8 mouse cellular contexts compared by ENCODE assay signal in genomic region chr9:123849976-123850695, GRCm38 (mm10). TPM values are rescaled to one million over a fixed set of nuclear protein-coding genes. Genes with fewer than 3 reads are reported as not detected.
DNase-seq lines count a peak whose midpoint lies in the region; ATAC-seq and TF ChIP-seq lines count a peak whose summit lies in the region.

No protein-coding gene starts in this region.

- TF ChIP-seq EP300 in liver, embryonic 14.5 days (IDR thresholded peaks at IDR 0.05; ENCODE audit: low read depth), result no peak

- 29% methylated on average over 2 of the region's 2 CpGs for WGBS in lung, embryonic 14.5 days
- 58% methylated on average over 2 of the region's 2 CpGs for WGBS in heart, embryonic 11.5 days (ENCODE audit: insufficient replicate concordance)
- WGBS in liver, embryonic 14.5 days (ENCODE audit: insufficient replicate concordance), result 70% methylated on average over 2 of the region's 2 CpGs

- H3K27ac ChIP-seq in lung, embryonic 14.5 days (ENCODE audit: low read depth), result no peak overlapping the region
- H3K27ac ChIP-seq in heart, embryonic 11.5 days (ENCODE audit: low read depth, low read length), result peak overlapping the region; percentile 38; the same call in 1 of the 2 replicates
- peak overlapping the region; percentile 22; the same call in 1 of the 2 replicates for H3K27ac ChIP-seq in liver, embryonic 14.5 days

- TF ChIP-seq CTCF in lung, embryonic 14.5 days (IDR thresholded peaks at IDR 0.05; ENCODE audit: low read depth), result no peak
- TF ChIP-seq CTCF in liver, embryonic 14.5 days (IDR thresholded peaks at IDR 0.05; ENCODE audit: low read depth), result no peak

- H3K4me2 ChIP-seq in lung, embryonic 14.5 days, result peak overlapping the region; percentile 76
- peak overlapping the region; percentile 83 for H3K4me2 ChIP-seq in heart, embryonic 11.5 days
- peak overlapping the region; percentile 83 for H3K4me2 ChIP-seq in liver, embryonic 14.5 days (ENCODE audit: low read depth)

- no peaks in the 10 kb centered on the region for H3K27me3 ChIP-seq in lung, embryonic 14.5 days (ENCODE audit: insufficient read depth, low read length)
- H3K27me3 ChIP-seq in heart, embryonic 11.5 days (ENCODE audit: control insufficient read depth, insufficient read depth, low read length), result no peaks in the 10 kb centered on the region
- no peaks in the 10 kb centered on the region for H3K27me3 ChIP-seq in liver, embryonic 14.5 days (ENCODE audit: control insufficient read depth, insufficient read depth, low read length)

- no peaks in the 10 kb centered on the region for H3K36me3 ChIP-seq in lung, embryonic 14.5 days (ENCODE audit: insufficient read depth)
- no peaks in the 10 kb centered on the region for H3K36me3 ChIP-seq in heart, embryonic 11.5 days (ENCODE audit: control insufficient read depth, insufficient read depth, low read length)
- no peaks in the 10 kb centered on the region for H3K36me3 ChIP-seq in liver, embryonic 14.5 days (replicated peaks; ENCODE audit: control insufficient read depth, insufficient read depth, low read depth)

- H3K9ac ChIP-seq in lung, embryonic 14.5 days, result no peak overlapping the region
- H3K9ac ChIP-seq in heart, embryonic 11.5 days (ENCODE audit: low read depth, low read length), result no peak overlapping the region
- no peak overlapping the region for H3K9ac ChIP-seq in liver, embryonic 14.5 days (replicated peaks)

- no peaks in the 10 kb centered on the region for H3K9me3 ChIP-seq in lung, embryonic 14.5 days (ENCODE audit: low read depth, low read length)
- no peaks in the 10 kb centered on the region for H3K9me3 ChIP-seq in heart, embryonic 11.5 days (replicated peaks; ENCODE audit: control insufficient read depth, low read length)
- no peaks in the 10 kb centered on the region for H3K9me3 ChIP-seq in liver, embryonic 14.5 days (ENCODE audit: control insufficient read depth, low read length)

- ATAC-seq in lung, embryonic 14.5 days (ENCODE audit: insufficient read depth), result no peak
- ATAC-seq in heart, embryonic 11.5 days (replicated peaks; ENCODE audit: insufficient number of reproducible peaks, low FRiP score, low TSS enrichment), result no peak
- ATAC-seq in liver, embryonic 14.5 days (ENCODE audit: insufficient read depth), result no peak

- DNase-seq in adrenal gland, adult (ENCODE audit: inconsistent age in 2 of 2, low spot score in 1 of 2), result peak; percentile 34 to 64
- no peak for DNase-seq in adrenal gland, adult 18-20 months (ENCODE audit: low spot score in 2 of 2)
- DNase-seq in lung, embryonic 14.5 days, result peak; percentile 40
- no peak for DNase-seq in lung, postnatal 4 days
- DNase-seq in liver, embryonic 14.5 days (ENCODE audit: low read depth in 3 of 3, low spot score in 3 of 3), result no peak
- DNase-seq in ovary, postnatal 36 days (ENCODE audit: low spot score), result no peak
- DNase-seq in Muller cell, postnatal 12 days (ENCODE audit: inconsistent ontology term), result no peak

- H3K4me1 ChIP-seq in lung, embryonic 14.5 days (ENCODE audit: insufficient read depth), result 0 out of 2 replicates have a peak, but pooled peaks cover 7% of the 10 kb centered on the region
- H3K4me1 ChIP-seq in heart, embryonic 11.5 days (ENCODE audit: control insufficient read depth, insufficient read depth, low read length), result peaks cover 17% of the 10 kb centered on the region
- H3K4me1 ChIP-seq in liver, embryonic 14.5 days (replicated peaks; ENCODE audit: control insufficient read depth in 2 of 2, insufficient read depth in 2 of 2, low read length in 1 of 2), result peaks cover 34 to 40% of the 10 kb centered on the region in 2 experiments

- peak overlapping the region; percentile 72; the same call in 1 of the 2 replicates for H3K4me3 ChIP-seq in lung, embryonic 14.5 days (ENCODE audit: low read depth, low read length)
- H3K4me3 ChIP-seq in heart, embryonic 11.5 days (ENCODE audit: low read depth, low read length), result peak overlapping the region; percentile 63
- H3K4me3 ChIP-seq in liver, embryonic 14.5 days (ENCODE audit: insufficient read depth in 1 of 2, low read depth in 2 of 2, low read length in 2 of 2), result peak overlapping the region in 1 of 2 experiments; percentile 97; a peak in 2 of 4 replicates

RNA-seq across cellular contexts. Expression of gene Fyco1, which starts 1.6 kb away (rescaled TPM):
- 10 to 100 TPM; 32.1 to 40.9 TPM for total RNA-seq in adrenal gland, adult 18-20 months (2021)
- polyA plus RNA-seq in lung, embryonic 14.5 days (2014; fragmentation: Nextera tagmentation; extraction: Ambion mirVana), result 12.6 and 12.9 TPM in 2 replicates
- polyA plus RNA-seq in heart, embryonic 11.5 days (2014; fragmentation: Nextera tagmentation; extraction: Ambion mirVana), result 27.4 and 29.1 TPM in 2 replicates
- polyA plus RNA-seq in liver, embryonic 14.5 days (2012; rRNA removed), result 2.1 and 2.5 TPM in 2 replicates
- 1.6 and 2.9 TPM in 2 replicates for polyA plus RNA-seq in liver, embryonic 14.5 days (2014; fragmentation: Nextera tagmentation; extraction: Ambion mirVana)

RNA-seq across cellular contexts. Expression of gene Xcr1, which starts 11.7 kb away (rescaled TPM):
- under 1 TPM; 0.07 to 0.22 TPM for total RNA-seq in adrenal gland, adult 18-20 months (2021)
- polyA plus RNA-seq in lung, embryonic 14.5 days (2014; fragmentation: Nextera tagmentation; extraction: Ambion mirVana), result not detected in 2 replicates
- not detected in 2 replicates for polyA plus RNA-seq in heart, embryonic 11.5 days (2014; fragmentation: Nextera tagmentation; extraction: Ambion mirVana)
- polyA plus RNA-seq in liver, embryonic 14.5 days (2012; rRNA removed), result 0.01 TPM in 1 of 2 replicates, not detected in the other
- not detected in 2 replicates for polyA plus RNA-seq in liver, embryonic 14.5 days (2014; fragmentation: Nextera tagmentation; extraction: Ambion mirVana)

RNA-seq across cellular contexts. Expression of gene Cxcr6, which starts 43.9 kb away (rescaled TPM):
- total RNA-seq in adrenal gland, adult 18-20 months (2021), result under 1 TPM; 0.20 to 0.70 TPM
- 0.25 and 0.28 TPM in 2 replicates for polyA plus RNA-seq in lung, embryonic 14.5 days (2014; fragmentation: Nextera tagmentation; extraction: Ambion mirVana)
- polyA plus RNA-seq in heart, embryonic 11.5 days (2014; fragmentation: Nextera tagmentation; extraction: Ambion mirVana), result 0.82 TPM in 1 of 2 replicates, not detected in the other
- 0.03 and 0.04 TPM in 2 replicates for polyA plus RNA-seq in liver, embryonic 14.5 days (2012; rRNA removed)
- polyA plus RNA-seq in liver, embryonic 14.5 days (2014; fragmentation: Nextera tagmentation; extraction: Ambion mirVana), result 0.18 and 0.23 TPM in 2 replicates

Comparison
In these comparisons a context has a peak if more than half of its experiments do, and no peak if none do; other contexts are left out.
1. DNase-seq: peak in adrenal gland, adult (2 of 2) and lung, embryonic 14.5 days (single experiment); none in adrenal gland, adult 18-20 months (0 of 2), lung, postnatal 4 days (0 of 2), liver, embryonic 14.5 days (0 of 3), ovary, postnatal 36 days (single experiment) and Muller cell, postnatal 12 days (single experiment).
2. Peak in every context shown above with its lines, with median percentiles within 50 percentile points of each other: H3K4me2 ChIP-seq.